Mouse (Mus musculus) heart, postnatal 0 days (tissue): ENCODE measurements around the gene Dkkl1. TPM values are rescaled to one million over a fixed set of nuclear protein-coding genes. Genes with fewer than 3 reads are reported as not detected.

Source experiments
- ATAC-seq: fragments of 200-750 bp; cut with Nextera tagmentation; 2 replicates; pipeline ENCODE4 v1.8.0; 2017; ENCODE audit warnings: low read depth, moderate number of reproducible peaks, moderate library complexity; ENCODE audit not compliant: insufficient read depth
- DNase-seq: peaks from one replicate; pipeline ENCODE4 v3.0.0-alpha.2; 2016; ENCODE audit warnings: low spot score
- H3K27ac ChIP-seq: fragments of 300-500 bp; sonication (generic); 2 replicates; pipeline ENCODE4 v1.5.1; 2014; ENCODE audit warnings: low read depth, mild to moderate bottlenecking
- H3K27me3 ChIP-seq: fragments of 300-500 bp; sonication (generic); 2 replicates; pipeline ENCODE4 v1.6.1; 2014; ENCODE audit warnings: low read length, mixed read lengths; ENCODE audit not compliant: control insufficient read depth, insufficient read depth
- H3K36me3 ChIP-seq: fragments of 300-500 bp; sonication (generic); replicated peaks from 2 replicates; pipeline ENCODE4 v1.6.1; 2014; ENCODE audit warnings: low read length, mixed read lengths; ENCODE audit not compliant: control insufficient read depth, insufficient read depth
- H3K4me1 ChIP-seq: fragments of 300-500 bp; sonication (generic); 2 replicates; pipeline ENCODE4 v1.6.1; 2014; ENCODE audit warnings: antibody characterized with exemption; ENCODE audit not compliant: control insufficient read depth, insufficient read depth
- H3K4me2 ChIP-seq: fragments of 300-500 bp; sonication (generic); 2 replicates; pipeline ENCODE4 v1.6.1; 2014; ENCODE audit warnings: low read depth, mild to moderate bottlenecking, low read length, moderate library complexity
- H3K4me3 ChIP-seq: fragments of 300-500 bp; sonication (generic); 2 replicates; pipeline ENCODE4 v1.5.1; 2014; ENCODE audit warnings: low read depth, low read length
- H3K9ac ChIP-seq: fragments of 300-500 bp; sonication (generic); replicated peaks from 2 replicates; pipeline ENCODE4 v1.6.1; 2014; ENCODE audit warnings: low read depth, low read length, mixed read lengths
- H3K9me3 ChIP-seq: fragments of 300-500 bp; sonication (generic); replicated peaks from 2 replicates; pipeline ENCODE4 v1.6.1; 2016; ENCODE audit warnings: low read length; ENCODE audit not compliant: control insufficient read depth
- CTCF ChIP-seq: IDR thresholded peaks from 2 replicates; pipeline ENCODE4 v1.5.1; 2016; ENCODE audit warnings: antibody characterized with exemption, control low read depth, low read depth
- EP300 ChIP-seq: IDR thresholded peaks from 2 replicates; pipeline ENCODE4 v1.6.1; 2016; ENCODE audit warnings: antibody characterized with exemption, low read depth
- WGBS: fragments of 180-500 bp; shearing (Covaris S2); extraction: QIAGEN DNeasy Blood & Tissue Kit; methylation state at CpG from one replicate; pipeline ENCODE4 v1.1.7; 2014; 5-methylcytosine and 5-hydroxymethylcytosine counted together
- polyA plus RNA-seq: library from polyadenylated mRNA; unstranded; fragments of >200 nt; fragmentation: Nextera tagmentation; extraction: Ambion mirVana; gene quantifications from 2 replicates; pipeline ENCODE4 v1.2.1, GENCODE M21; 2015
- total RNA-seq: library from RNA; depleted of rRNA; stranded (reverse); fragments of >200 nt; gene quantifications from 2 replicates; pipeline ENCODE4 v1.2.3, GENCODE M21; 2014; ENCODE audit warnings: low replicate concordance

Gene Dkkl1
- total and polyA plus RNA-seq, 2 experiments from 2014 or later = not detected

DNA sequence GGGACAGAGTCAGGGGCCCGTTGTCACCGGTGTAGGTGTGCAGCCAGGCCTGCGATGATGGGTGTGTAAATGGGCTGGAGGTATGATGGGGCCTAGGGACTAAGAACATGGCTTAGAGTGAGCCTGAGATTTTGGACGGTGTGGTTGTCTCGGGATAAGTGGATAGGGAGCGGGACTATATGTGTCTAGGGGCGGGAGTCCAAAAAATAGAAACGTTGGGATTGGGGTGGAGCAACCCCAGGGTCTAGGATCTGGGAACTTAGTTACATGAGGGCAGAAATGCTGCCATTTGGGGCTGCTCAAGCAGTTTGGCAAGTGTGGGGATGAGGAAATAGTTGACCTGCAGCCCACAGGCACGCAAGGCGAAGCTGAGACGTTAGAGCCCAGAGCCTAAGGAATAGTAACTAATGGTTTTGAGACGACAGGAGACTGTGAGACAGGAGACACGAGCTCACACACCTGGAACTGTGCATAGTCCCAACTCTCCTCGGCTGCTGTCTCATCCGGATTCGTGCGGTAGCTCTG lies 23.8 kb upstream of the Dkkl1 start:
- H3K4me3 ChIP-seq = peak overlapping the region; percentile 12

GRCm38 (mm10) chr7:45234922-45235571 lies 23.1 kb upstream of the Dkkl1 start:
- H3K4me1 ChIP-seq = peaks cover 21% of the 10 kb centered on the region
- peak overlapping the region; percentile 12 for H3K4me3 ChIP-seq
- peak overlapping the region; percentile 52 for H3K4me2 ChIP-seq
- no peaks in the 10 kb centered on the region for H3K9me3 ChIP-seq
- ATAC-seq = peak; percentile 66
- TF ChIP-seq CTCF = no peak
- no peak for TF ChIP-seq EP300
- H3K27me3 ChIP-seq = no peaks in the 10 kb centered on the region
- H3K27ac ChIP-seq = no peak overlapping the region
- no peak overlapping the region for H3K9ac ChIP-seq
- peak; percentile 63 for DNase-seq
- peaks cover 25% of the 10 kb centered on the region for H3K36me3 ChIP-seq
- WGBS = 7% methylated on average over 21 of the region's 21 CpGs

More for the DNA sequence above, 23.8 kb upstream of the Dkkl1 start:
- TF ChIP-seq CTCF (no peak), EP300 (no peak)
- Histone ChIP-seq H3K4me1 (peaks cover 22% of the 10 kb centered on the region), H3K27ac (no peak overlapping the region), H3K9me3 (no peaks in the 10 kb centered on the region), H3K4me2 (peak overlapping the region; percentile 52), H3K36me3 (peaks cover 25% of the 10 kb centered on the region), H3K9ac (no peak overlapping the region), H3K27me3 (no peaks in the 10 kb centered on the region)
- 47% methylated on average over 17 of the region's 17 CpGs for WGBS
- DNase-seq (no peak), ATAC-seq (no peak)

GRCm38 (mm10) chr7:45234333-45234841 lies 22.4 kb upstream of the Dkkl1 start:
- H3K27me3 ChIP-seq = no peaks in the 10 kb centered on the region
- peak overlapping the region; percentile 12 for H3K4me3 ChIP-seq
- no peak overlapping the region for H3K9ac ChIP-seq
- TF ChIP-seq CTCF (no peak), EP300 (no peak)
- H3K36me3 ChIP-seq = peaks cover 31% of the 10 kb centered on the region
- H3K4me2 ChIP-seq = peak overlapping the region; percentile 52
- H3K27ac ChIP-seq = no peak overlapping the region
- no peaks in the 10 kb centered on the region for H3K9me3 ChIP-seq
- no peak for DNase-seq
- peaks cover 21% of the 10 kb centered on the region for H3K4me1 ChIP-seq
- ATAC-seq = no peak
- 18% methylated on average over 29 of the region's 29 CpGs for WGBS

DNA sequence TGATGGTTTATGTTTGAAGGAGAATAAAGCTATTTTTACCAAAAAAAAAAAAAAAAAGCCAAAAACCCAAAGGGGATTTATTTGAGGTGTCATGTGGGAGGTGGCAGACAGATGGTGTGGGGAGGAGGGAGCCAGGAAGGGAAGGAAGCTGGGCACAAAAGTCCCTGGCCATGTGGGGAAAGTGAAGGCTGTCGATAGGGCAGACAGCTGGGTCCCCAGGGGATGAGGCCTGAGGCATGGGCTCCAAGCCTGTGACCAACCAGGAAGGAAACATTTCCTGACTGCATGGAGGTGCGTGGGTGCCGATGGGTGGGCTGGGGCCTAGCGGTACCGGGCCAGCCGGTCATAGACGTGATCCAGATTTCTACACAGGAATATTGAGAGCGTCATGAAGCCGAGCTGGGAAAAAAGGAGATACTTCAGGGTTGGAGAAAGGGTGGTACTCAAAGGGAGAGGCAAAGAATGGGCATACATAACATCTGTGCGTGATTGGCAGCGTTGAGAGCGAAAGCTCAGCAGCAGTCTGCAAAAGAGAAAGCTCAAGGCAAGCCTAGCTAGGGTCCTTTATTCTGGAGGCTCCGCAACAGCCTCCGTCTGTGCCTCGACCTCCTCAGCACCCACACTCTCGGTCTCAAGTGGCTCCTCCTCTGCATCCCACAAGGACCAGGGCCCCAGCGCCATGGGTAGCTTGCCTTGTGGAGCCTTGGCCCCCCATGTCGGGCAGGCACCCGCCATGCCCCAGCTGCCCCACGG lies 21.8 kb upstream of the Dkkl1 start:
- no peak overlapping the region for H3K4me3 ChIP-seq
- no peak overlapping the region for H3K27ac ChIP-seq
- TF ChIP-seq EP300 (no peak), CTCF (no peak)
- H3K4me1 ChIP-seq = peaks cover 21% of the 10 kb centered on the region
- 43% methylated on average over 20 of the region's 20 CpGs for WGBS
- peak overlapping the region; percentile 52 for H3K4me2 ChIP-seq
- H3K9ac ChIP-seq = no peak overlapping the region
- H3K9me3 ChIP-seq = no peaks in the 10 kb centered on the region
- ATAC-seq = no peak
- DNase-seq = no peak
- no peaks in the 10 kb centered on the region for H3K27me3 ChIP-seq
- peaks cover 37% of the 10 kb centered on the region for H3K36me3 ChIP-seq

- no peak overlapping the region for H3K27ac ChIP-seq
- WGBS = 53% methylated on average over 13 of the region's 13 CpGs
- peaks cover 17% of the 10 kb centered on the region for H3K4me1 ChIP-seq
- DNase-seq = no peak
- H3K27me3 ChIP-seq = no peaks in the 10 kb centered on the region
- H3K9ac ChIP-seq = no peak overlapping the region
- H3K4me2 ChIP-seq = no peak overlapping the region
- no peaks in the 10 kb centered on the region for H3K9me3 ChIP-seq
- H3K4me3 ChIP-seq = no peak overlapping the region
- no peak for ATAC-seq
- no peak for TF ChIP-seq EP300
- no peak for TF ChIP-seq CTCF
- H3K36me3 ChIP-seq = peaks cover 46% of the 10 kb centered on the region
Observed at GRCm38 (mm10) chr7:45232716-45233465, 20.9 kb upstream of the Dkkl1 start.
